Mouse (Mus musculus) kidney, postnatal 4 days (tissue): ENCODE data around the gene Zfp536.
"Not testable (repeated sequence)": the region's sequence is repeated elsewhere in the genome, so short reads cannot be mapped to it uniquely, and the experiment has no call there.

Source experiments
- DNase-seq, 2 experiments: peaks; one replicate each; pipeline ENCODE4 v3.0.0; 2021; ENCODE audit warnings: mixed read lengths in 2 of 2

Zfp536 gene

DNA sequence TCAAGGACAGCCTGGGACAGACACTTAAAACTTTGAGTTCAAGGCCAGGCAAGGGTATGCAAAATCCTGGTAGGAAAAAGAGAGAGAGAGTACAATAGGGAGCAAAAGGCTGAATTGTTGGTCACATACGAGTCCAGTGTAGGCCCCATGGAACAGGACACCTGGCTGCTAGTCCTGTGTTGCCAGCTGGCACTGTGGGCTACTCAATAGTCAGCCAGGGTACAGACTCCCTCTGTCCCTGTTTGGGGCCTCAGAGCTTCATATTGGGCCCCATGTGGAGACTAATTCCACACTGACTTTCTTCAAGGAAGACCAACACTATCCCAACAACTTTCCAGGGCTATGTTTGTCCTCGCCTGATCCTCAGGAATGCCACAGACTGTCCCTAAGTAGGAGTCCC lies 87.1 kb downstream of the Zfp536 start:
- DNase-seq, result no peak

DNA sequence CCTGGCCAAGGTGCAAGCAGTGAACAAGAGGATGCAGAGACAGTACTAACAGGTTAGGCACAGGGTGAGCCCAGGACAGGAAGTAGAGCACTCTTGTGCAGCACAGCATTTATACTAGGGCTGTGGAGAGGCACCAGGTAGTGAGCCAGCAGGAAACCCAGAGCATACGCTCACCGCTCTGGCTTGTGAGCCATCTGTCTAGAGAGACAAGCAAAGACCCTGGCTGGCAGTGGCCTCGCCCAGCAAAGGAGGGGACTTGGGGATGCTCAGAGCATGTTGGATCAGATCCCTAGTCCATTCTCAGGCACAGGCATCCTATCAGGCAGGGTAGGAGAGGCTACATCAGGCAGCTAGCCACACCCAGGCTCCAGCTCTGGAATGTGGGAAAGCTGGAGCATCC lies 88.2 kb downstream of the Zfp536 start:
- no peak for DNase-seq

DNA sequence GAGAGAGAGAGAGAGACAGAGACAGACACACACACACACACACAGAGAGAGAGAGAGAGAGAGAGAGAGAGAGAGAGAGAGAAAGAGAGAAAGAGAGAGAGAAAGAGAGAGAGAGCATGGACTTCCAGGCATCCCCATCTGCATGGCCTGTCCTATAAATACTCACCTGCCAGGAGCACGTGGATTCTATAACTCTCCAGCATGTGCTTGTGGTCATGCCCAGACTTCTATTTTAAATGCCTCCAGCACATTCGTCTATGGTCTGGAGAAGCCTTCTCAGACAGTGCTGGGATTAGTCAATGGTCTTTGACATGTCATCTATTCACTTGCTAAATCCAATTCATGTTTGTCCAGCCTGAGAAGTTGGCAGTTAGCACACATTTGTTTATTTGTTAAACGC lies 92.1 kb downstream of the Zfp536 start:
- no peak for DNase-seq

DNA sequence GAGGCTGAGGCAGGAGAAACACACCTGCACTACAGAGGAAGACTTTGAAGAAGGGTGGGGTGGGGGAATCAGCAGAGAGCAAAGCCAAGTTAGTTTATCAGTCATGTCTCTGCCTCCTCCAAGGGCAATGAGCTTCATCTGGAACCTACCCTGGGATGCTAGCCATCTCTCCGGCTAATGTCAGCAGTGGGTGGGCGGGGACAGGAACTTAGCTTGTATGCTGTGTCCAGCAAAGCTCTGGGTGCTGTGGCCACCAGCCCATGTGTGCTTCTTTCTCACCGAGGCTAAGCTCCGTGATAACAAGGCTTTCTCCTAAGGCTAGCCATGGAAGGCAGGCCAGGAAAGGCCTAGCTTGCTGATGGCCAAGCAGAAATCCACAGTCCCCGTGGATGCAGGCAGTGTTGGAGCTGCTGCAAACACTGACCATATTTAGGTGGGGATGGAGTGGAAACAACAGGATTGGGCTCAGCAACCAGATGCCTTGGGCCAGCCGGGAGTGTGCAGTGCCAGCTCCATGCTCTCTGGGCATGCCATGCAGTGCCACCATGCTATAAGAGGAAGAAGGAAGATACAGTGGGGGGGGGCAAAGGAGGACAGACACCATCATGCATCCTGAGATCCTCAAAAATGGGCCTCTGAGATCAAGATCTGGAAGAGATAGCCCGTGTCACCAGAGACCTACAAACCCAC lies 109.6 kb downstream of the Zfp536 start:
- DNase-seq, result no peak

DNA sequence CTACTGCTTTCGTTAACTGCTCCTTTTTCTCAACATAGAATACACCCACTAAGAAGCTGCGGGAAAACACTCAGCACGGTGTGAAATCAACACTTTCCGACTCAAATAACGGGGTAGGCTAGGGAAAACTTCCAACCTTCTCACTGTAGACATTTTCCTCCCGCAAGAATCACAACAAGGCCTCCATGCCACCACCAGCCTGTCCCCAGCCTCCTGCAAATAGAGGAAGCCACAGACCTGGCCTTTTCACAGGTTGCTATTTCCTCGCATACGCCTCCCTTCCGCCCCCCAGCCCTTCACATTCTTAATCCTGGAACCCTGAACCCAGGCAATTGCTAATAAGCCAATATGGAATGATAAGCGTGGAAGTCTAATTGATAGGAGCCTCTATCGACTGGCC lies 124.8 kb downstream of the Zfp536 start:
- no peak for DNase-seq

DNA sequence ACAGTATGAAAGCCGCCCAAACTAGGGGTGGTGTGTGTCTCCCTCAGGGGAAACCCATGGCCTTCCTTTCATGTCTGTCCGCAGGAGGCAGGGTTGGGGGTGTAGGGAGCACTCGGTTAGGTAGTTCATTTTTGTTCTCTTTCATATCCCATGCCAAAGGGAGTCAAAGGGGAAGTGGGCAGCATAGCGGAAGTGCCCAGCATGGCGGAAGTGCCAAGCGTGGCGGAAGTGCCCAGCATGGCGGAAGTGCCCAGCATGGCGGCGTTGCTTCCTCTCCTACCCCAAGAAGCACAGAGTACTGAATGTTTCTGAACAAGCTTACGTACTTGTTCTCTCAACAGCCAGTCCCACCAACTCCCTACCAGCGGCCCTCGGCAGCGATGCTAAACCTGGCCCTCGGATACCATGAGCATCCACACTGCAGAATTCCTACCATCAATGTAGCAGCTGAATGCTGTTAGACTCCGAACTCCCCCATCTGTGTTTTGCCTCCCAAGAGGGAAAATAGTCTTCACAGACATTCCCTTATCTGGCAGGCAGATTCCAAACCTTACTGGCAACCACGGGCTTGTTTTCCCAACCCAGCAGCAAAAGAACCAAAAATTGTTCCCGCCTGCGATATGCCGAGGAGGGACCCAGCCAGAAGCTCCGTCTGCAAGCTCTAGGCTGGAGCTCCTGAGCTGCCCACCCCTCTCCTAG lies 125.4 kb downstream of the Zfp536 start:
- DNase-seq, result no peak

DNA sequence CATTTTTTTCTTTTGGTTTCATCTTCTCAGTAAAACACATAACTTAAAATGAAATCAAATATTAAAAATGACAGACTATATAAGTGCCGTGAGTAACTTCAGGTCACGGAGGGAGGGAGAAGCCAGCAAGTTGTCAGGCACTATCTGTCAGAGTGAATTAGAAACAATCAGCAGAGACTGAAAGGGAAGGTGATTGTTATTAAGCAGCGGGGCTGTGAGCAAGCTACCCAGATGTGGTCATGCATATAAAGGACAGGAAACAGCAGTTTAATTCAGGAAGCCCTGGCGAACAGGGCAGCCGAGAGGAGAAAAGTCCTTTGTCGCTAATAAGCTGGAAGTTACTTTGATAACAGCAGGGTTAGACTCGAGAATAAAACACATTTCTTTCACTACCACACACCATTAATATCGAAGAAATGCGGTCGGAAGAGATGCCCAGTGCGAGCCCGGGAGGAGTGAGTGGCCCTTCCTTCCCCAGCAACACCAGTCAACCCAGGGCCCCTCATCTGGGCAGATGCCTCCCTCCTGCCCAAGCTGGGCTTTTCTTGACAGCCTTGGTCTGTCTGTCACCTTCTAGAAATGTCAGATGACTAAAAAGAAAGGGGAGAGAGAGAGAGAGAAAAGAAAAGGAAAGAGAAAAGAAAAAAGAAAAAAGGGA lies 133.6 kb downstream of the Zfp536 start:
- DNase-seq, result no peak

DNA sequence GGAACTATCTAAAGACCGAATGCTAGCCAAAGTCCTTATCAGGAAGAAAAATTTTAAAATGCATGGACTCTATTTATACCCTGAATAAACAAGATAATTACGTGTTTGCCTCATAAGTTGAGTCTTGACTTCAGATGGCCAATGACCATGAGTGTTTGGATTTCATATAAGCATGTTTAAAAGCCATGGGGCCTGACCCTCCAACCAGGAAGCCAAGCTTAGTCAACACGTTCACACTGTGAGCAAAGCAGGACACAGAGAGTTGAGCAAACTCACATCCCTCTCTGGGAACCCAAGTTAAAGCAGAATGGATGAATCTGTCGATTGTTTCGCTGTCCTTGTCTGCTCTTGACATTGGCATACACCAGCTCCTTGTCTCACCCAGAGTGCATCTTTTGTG lies 138.6 kb downstream of the Zfp536 start:
- no peak for DNase-seq

DNA sequence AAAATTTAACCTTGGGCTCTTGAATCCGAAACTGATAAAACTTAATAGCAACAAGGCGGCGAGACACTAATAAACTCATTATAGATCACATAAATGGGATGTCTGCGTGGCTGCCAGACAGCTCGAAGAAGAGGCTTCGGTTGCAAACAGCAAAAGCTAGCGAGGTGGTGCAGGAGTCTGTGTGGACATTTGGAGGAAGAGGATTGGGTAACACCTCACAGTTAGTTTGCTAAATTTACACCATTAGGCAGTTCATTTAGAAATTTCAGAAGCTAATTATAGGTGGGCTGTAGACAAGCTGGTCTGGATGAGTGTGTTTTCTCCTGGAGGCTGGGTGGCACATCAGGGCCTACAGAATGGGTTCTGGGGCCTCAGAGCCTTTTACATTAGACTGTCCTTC lies 143.0 kb downstream of the Zfp536 start:
- no peak for DNase-seq

DNA sequence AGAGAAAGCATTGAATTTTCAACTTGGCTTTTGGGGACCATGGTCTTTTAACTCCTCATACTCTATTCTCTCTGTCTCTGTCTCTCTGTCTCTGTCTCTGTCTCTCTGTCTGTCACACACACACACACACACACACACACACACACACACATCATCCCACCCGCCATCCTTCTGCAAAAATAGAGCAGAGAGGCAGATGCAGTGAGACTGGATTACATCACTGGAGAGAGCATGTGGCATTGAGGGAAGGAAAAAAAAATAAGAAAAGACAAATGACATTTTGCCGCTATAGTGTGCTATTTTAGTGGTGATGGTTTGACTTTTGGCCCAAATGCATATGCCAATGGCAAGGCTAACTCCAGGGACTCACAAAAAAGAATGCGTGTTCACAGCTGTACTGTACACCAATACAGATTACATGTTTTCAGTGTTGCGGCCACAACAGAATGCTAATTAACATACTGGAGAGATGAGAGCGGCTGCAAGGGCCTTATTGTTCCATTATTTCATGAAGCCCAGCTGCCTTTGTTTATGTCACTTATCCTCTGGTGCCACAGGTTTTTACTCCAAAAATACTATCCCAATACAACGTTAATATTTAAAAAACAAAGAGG lies 145.4 kb downstream of the Zfp536 start:
- no peak for DNase-seq

DNA sequence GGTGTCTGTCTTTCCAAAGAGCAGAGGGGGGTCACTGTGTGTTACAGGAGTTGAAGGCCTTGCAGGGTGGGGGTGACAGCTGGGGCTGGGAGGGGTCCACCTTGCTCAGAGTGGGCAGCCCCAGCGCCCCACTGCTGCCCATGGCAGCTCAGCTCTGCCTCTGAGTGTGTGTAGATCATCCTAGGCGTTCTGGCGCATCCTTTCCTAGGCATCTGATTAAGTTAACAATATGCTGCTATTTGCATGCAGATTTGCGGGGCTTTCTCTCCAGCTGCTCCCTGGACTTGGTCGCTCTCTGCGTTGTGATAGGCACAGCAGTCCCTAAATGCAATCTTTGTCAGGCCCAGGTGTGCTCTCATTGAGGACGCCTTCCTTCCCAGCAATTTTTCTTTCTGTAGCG lies 147.7 kb downstream of the Zfp536 start:
- DNase-seq, result no peak

DNA sequence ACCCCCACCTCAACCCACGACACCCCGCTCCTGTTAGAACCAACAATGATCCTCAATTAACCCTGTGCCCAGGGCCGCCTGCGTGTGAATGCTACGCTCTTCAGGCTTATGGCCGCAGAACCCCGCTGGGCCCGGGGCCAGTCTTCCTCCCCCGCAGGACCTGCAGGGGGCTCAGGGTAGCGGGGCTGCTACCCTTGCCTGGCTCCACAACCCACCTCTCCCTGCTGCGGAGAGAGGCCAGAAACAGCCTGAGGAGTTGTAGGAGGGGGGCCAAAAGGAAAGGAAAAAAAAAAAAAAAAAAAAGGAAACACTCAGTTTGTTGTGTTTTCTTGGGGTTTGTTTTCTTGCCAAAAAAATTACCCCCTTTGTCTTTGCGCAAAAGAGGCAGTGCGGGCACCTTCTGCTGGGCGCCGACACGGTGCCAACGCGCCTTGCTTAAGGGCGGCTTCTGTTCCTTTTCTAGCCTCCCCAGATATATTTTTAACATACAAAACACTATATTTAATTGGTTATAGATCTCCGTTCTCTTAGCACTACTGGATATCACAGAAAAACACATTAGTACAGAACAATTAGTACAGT lies 148.6 kb downstream of the Zfp536 start:
- peak; percentile 14 to 19 for DNase-seq

DNA sequence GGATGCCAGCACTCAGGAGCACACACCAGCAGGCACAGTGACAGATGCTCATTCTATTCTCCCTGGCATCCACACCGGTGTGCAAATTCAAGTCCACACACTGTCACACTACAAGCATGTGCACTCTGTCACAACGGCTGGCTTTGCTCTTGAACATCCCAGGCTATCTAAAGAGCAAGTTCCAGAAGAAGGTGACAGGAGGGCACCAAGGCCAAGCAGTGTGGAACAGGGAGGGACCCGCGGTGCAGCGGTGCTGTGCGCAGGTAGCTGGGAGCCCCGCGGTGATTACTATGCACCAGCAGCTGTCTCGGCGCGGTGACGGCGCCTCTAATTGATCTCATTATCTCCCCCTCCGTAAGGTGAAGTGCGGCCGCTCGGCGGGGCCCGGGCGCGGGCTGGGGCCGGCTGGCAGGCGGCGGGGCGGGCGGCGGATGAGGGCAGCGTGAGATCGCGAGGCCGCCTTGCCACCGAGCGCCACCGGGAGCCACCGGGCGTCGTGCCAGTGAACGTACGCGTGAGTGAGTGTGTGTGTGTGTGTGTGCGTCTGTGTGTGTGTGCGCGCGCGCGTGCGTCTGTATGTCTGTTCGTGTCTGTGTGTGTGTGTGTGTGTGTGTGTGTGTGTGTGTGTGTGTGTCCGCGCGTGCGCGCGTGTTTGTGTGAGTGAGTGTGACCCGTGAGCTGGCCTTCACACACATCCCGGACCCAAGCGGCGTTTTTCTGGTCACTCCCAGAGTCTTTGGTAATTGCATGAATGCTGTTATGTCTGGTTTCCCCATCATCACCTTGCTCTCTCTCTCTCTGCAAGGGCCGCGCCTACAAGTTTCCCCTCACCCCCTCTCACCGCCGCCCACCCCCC lies 149.3 kb downstream of the Zfp536 start:
- DNase-seq, result peak; percentile 74 to 82

DNA sequence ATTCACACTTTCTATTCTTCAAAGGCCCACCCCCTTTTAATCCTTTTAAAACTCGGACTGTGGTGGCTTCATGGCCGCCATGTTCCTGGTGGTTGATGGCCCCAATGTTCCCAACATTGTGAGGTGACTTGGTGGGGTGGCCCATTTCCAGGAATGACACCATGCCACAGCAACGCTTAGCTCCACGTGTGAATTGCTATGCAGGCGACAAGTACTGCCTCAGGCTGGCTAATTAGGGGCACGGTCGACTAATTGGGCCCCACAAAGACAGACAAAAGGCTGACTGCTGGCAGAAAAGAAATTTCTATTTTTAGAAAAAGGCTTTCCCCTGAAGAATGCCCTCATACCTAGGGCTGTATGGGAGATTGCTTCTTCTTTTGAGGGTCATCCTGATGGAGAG lies 154.2 kb downstream of the Zfp536 start:
- DNase-seq, result no peak

DNA sequence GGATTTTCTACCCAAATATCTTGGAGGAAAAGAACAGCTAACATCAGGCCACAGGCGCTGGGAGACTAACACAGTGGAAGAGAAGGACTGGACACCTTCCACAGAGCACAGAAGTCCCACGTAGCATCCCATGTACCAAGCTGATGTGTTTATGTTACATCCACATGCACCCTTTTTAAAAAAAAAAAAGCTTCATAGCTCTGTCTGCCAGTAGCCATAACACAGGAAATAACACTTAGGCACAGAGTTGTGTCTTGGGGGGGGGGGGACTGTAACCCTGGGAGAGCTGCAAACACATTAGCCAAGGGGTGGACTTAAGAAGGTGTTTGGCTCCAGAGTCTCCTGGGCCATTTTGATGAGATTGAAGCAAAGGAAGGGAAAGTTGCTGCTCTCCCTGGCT lies 155.6 kb downstream of the Zfp536 start:
- DNase-seq, result no peak

DNA sequence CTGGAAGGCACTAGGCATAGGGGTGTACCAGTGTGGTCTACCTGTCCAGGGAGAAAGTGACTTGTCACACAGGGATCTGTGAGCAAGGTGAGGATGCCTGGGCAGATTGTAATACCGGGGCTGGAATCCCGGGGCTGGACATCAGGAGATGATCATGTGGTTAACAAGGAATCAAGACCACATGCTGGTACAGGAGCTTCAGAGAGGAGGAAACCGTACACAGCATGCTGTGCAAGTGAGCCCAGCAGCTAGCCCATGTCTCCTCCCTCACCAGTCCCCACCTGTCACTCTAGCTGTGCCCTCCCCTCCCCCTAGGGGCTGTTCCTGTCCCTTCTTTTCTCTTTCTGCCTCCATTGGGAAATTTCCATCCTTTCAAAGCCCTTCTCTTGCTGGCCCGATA lies 157.5 kb downstream of the Zfp536 start:
- DNase-seq, result no peak

DNA sequence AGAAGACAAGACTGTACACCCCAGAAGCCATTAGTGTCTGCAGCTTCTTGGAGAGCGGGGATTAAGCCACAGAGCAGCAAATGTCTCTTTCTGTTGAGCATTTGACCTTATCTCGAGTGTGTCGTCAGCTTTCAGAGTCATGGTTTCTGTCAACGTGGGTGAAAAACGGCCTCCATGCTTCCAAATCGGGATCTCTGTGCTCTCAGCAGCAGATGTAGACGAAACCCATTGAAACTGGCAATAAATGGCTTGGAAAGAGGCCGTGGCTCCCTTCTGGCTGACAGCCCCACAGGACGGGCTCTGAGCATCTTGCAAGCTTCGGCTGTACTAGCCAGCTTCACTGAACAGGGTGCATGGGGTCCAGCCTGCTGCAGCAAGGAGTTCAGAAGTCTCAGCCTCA lies 159.1 kb downstream of the Zfp536 start:
- DNase-seq, result no peak

DNA sequence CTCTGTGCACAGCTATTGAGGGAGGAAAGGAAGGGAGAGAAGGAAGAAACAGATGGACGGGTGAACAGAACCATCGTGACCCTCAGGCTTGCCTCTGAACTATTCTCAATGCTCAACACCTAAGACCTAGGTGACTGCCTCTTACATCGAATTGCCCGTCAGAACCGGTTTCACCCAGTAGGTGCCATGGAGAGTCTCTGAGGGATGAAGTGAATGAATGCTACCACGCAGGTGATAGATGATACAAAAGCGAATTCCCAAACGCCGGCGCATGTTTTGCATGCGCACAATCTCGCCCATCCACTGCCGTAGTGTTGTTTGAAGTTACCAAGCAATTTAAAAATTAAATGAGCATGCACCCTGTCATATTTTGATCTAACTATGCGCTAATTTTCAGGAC lies 164.9 kb downstream of the Zfp536 start:
- DNase-seq, result no peak

DNA sequence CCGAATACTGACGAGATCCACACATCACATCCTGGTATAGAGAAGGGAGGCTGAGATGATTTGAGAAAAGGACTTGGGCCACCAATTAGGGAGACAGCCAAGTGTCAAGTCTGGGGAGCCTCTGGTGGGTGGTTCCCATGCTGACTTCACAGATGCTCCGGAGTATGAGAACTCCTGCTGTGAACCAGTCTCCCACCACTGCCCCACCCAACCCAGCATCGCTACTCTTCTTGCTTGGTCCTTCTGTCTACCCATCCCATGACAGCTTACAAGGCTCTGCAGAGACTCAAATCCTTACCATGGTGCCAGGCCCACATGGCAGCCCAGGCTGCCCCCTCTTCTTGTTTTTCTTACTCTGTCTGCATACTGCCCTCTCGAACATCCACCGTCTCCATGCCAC lies 165.5 kb downstream of the Zfp536 start:
- no peak for DNase-seq

DNA sequence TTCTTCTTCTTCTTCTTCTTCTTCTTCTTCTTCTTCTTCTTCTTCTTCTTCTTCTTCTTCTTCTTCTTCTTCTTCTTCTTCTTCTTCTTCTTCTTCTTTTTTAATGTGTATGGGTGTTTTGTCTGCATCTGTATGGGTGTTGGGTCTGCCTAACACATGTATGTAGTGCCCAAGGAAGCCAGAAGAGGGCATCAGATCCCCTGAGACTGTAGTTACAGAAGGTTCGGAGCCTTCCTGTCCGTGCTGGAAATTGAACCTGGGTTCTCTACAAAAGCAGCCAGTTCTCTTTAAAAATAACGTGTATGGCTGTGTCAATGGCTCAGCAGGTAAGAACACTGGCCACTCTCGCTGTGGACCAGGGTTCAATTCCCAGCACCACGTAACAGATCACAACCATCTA lies 167.0 kb downstream of the Zfp536 start:
- DNase-seq, result no peak

DNA sequence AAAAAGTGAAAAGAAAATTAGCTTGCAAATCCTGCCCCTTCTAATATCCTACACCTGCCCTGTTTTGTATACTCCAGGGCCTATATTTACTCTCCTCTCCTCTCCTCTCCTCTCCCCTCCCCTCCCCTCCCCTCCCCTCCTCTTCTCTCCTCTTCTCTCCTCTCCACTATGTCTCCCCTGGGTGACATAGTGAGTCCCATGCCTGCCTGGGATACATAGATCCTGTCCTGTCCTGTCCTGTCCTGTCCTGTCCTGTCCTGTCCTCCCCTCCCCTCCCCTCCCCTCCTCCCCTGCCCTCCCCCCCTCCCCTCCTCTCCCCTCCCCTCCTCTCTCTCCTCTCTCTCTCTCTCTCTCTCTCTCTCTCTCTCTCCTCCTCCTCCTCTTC lies 169.9 kb downstream of the Zfp536 start:
- not testable (repeated sequence) for DNase-seq

DNA sequence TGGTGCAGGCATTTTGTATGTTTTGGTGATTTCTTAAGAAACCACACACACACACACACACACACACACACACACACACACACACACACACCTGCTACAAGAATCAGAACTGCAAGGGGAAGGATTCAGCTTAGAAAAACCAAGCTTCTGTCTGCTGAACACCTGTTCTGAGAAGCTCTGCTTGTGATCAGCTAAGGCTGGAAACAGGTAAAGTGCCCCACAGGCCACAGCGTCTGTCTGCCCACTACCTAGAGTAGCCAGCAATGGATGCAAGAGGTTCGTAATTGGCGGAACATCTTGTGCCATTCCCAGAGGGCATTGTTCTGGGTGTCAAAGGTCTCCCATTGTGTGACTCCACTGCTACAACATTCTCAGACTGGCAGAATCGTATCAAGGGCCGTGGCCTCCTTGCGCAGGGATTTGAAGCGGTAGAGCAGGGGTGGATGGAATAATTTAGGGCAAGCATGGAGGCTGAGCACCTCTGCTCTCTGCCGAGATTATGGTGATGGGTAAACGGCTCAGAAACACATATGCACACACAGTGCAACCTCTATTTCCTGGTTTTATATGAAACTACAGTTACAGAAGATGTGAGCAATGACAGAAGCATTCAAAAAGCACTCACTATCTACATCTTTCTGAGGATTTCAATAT lies 170.4 kb downstream of the Zfp536 start:
- no peak for DNase-seq
